Mouse (Mus musculus): ENCODE results near the gene Inf2.

Inf2 gene

DNA sequence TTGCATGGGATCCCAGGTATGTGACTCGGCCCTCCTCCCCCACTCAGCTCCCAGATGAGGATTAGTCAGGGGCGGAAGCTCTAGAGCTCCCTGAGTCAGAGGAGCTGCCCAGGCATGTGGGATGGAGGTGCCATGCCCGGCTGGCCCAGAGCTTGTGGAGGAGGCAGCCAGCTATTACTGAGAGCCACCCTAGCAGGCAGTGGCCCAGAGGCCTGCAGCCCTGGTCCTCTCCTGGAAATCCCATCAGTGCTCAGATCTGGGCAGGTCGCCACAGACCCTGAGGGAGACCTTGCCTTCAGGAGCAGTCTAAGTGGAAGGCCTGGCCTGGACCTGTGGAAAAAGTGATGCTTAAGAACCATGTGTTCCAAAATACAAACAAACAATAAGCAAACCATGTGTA lies 7.0 kb downstream of the Inf2 start:
- DNase-seq (ENCODE audit: low read depth, low spot score): no peak

GRCm38 (mm10) chr12:112596454-112596853 lies 7.9 kb downstream of the Inf2 start:
- DNase-seq (ENCODE audit: low read depth, low spot score): no peak

DNA sequence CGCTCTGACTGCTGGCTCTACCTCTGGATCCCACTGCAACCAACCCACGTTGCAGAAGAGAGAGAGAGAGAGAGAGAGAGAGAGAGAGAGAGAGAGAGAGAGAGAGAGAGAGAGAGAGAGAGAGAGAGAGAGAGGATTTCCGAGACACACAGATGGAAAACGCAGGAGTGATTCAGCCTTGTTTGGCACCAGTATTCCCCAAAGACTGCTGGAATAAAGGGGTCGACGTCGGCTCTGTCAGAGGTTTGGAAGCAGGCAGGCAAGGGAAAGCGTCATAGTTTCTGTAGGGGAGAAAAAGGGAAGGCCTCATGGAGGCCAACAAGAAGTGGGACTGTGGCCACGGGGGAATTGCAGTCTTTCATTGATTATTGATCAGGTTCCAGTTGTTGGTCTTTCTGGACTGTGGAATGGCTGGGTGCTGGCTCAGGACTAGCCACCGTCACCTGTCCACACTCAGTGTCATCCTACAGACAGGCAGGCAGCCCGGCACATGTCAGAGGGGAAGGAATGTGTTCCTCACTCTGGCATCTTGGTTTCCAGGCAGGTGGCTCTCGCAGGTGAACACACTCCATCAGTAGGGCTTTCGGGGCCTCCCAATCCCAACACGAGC lies 8.4 kb downstream of the Inf2 start:
- no peak for DNase-seq (ENCODE audit: low read depth, low spot score)

- no peak for DNase-seq (ENCODE audit: low read depth, low spot score)
These were observed 9.0 kb downstream of the Inf2 start for GRCm38 (mm10) chr12:112597618-112598017.

GRCm38 (mm10) chr12:112599198-112599597 lies 10.6 kb downstream of the Inf2 start:
- no peak for DNase-seq (ENCODE audit: low read depth, low spot score)

GRCm38 (mm10) chr12:112599942-112600611 lies 11.5 kb downstream of the Inf2 start:
- no peak for DNase-seq (ENCODE audit: low read depth, low spot score)

DNA sequence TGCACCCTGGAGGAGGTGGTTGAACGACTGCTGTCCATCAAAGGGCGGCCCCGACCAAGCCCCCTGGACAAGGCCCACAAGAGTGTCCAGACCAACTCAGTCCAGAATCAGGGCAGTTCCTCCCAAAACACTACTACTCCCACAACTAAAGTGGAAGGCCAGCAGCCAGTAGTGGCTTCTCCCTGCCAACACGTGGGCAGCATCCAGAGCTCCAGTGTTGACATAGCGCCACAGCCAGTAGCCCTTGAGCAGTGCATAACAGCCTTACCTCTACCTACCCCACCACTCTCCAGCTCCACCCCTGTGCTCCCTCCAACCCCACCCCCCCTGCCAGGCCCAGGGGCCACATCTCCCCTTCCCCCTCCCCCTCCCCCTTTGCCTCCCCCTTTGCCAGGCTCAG lies 15.4 kb downstream of the Inf2 start:
- DNase-seq (ENCODE audit: low read depth, low spot score): no peak

- no peak for DNase-seq (ENCODE audit: low read depth, low spot score)
These were observed 16.4 kb downstream of the Inf2 start for GRCm38 (mm10) chr12:112604709-112605649.

- no peak for DNase-seq (ENCODE audit: low read depth, low spot score)
These were observed 17.2 kb downstream of the Inf2 start for GRCm38 (mm10) chr12:112605766-112606165.

- no peak for DNase-seq (ENCODE audit: low read depth, low spot score)
These were observed 18.4 kb downstream of the Inf2 start for GRCm38 (mm10) chr12:112606998-112607397.

DNA sequence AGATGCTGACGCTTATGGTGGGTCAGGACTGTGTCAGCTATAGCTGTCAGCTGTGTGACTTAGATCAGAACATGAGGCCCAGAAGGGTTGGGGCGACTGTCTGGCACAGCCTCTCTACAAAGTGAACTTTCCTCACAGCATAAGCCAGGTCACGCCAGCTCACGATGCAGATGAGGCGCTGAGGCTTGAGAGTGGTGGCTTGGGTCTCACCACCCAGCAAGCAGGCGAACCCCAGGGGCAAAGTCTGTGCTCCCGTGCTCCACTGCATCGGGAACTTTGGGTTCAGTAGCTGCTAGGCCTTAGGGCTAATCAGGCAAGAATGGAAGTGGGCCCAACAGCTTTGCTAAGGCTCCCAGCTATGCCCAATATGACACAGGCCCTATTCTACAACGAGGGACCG lies 20.4 kb downstream of the Inf2 start:
- no peak for DNase-seq (ENCODE audit: low read depth, low spot score)

GRCm38 (mm10) chr12:112616668-112617067 lies 28.1 kb downstream of the Inf2 start:
- no peak for DNase-seq (ENCODE audit: low read depth, low spot score)

DNA sequence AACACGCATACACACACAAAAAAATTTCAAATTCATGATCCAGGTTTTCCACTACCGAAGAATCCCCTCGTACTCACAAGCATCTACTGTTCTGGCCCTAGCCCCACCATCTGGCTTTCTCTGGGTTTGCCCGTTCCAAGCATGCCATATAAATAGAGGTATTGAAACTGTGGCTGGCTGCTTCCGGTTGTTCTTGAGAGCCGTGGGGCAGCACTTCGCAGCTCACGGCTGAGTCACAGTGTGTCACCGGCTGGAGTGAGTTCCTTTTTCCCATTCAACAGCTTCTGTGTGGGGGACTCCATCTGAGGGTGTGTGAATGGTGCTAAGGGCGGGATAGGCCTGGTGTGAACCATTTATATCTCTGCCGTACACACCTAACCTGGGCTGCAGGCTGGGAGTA lies 28.6 kb downstream of the Inf2 start:
- no peak for DNase-seq (ENCODE audit: low read depth, low spot score)

DNA sequence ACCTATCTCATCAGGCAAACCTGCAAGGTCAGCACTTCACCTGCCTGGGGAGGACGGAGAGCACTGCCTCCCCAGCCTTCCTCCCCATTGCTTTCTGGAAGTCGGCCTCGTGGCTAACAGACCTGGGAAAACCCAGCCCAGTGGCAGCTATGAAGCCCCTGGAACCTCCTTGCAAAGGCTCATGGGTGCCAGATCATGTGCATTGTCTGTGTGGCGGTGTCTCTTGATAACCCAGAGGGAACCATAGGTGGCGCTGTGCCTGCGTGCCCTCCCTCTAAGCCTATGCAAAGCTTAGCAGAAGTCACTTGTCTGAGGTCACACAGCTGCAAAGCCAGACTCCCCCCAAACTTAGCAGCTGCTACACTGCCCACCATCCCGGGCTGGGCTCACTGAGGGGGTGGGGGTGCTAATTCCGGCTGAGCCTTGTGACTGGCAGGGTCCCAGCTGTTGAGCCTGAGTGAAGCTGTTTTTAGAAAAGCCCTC lies 29.4 kb downstream of the Inf2 start:
- peak; percentile 57 for DNase-seq (ENCODE audit: low read depth, low spot score)

GRCm38 (mm10) chr12:112618981-112619685 lies 30.5 kb downstream of the Inf2 start:
- no peak for DNase-seq (ENCODE audit: low read depth, low spot score)

DNA sequence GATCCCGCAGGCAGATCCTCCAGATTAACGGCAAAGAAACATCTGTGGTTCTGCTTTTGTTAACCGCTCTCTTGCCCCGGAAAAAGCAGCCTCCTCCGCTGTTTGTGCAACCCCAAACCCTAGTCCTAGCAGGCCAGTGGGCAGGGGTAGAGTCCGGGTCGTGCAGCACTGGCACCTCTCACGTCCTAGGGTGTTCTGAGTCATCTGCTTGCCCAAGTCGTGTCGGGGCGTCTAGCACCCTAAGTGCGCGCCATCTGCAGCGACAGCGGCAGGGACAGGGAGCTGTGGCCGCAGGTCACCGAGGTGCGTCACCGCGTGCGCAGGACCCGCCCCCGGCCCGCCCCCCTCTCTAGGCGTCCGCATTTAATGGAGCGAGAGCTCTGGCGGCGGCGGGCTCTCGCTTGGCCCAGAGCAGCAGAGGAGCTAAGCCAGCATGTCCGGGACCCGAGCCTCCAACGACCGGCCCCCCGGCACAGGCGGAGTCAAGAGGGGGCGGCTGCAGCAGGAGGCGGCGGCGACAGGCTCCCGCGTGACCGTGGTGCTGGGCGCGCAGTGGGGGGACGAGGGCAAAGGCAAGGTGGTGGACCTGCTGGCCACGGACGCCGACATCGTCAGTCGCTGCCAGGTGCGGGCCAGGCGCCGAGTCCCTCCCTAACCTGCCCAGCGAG lies 31.2 kb downstream of the Inf2 start, which contains the start of gene Adssl1:
Gene Adssl1 (plus strand): TSS at position 360 of the 668 bp plus-strand sequence.
- no peak for DNase-seq (ENCODE audit: low read depth, low spot score)

GRCm38 (mm10) chr12:112620354-112621061 lies 31.9 kb downstream of the Inf2 start:
- no peak for DNase-seq (ENCODE audit: low read depth, low spot score)

- no peak for DNase-seq (ENCODE audit: low read depth, low spot score)
These were observed 33.3 kb downstream of the Inf2 start for GRCm38 (mm10) chr12:112621900-112622299.

DNA sequence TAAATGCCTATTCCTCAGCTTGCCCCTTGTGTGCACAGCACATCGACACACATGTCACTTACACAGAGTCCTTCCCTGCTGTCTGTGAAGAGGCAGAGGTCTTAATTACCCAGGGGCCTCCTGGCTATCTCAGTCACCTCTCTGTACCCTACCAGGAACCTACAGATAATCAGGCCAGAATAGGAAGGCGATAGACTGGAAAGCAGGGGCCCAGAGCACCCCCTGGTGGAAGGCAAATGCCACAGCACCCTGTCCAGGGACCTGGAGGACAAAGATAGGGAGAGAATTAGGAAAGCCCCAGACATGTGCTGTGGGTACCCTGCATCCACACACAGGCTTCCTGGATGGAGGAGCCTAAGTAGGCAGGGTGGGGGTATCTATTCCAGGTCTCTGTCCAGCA lies 35.2 kb downstream of the Inf2 start:
- DNase-seq (ENCODE audit: low read depth, low spot score): no peak

- DNase-seq (ENCODE audit: low read depth, low spot score): no peak
These were observed 37.1 kb downstream of the Inf2 start for GRCm38 (mm10) chr12:112625700-112626099.

Measured in WW6 (cell line).